Comparison of ENCODE assay signal across 9 mouse cellular contexts in genomic region chrX:11632011-11632410, GRCm38 (mm10).
DNase-seq lines count a peak whose midpoint lies in the region; ATAC-seq and TF ChIP-seq lines count a peak whose summit lies in the region.
"Had no signal": no experiment of that assay in that cellular context is flagged by ENCODE, and none has a peak within 500 bp of the region (broad histone marks: within the 10 kb centered on the region; RNA-seq: fewer than 3 reads in every experiment).

No protein-coding gene starts in this region.

- no peak overlapping the region for H3K4me3 ChIP-seq in kidney, embryonic 14.5 days (ENCODE audit: low read length)
- H3K4me3 ChIP-seq in hindbrain, postnatal 0 days (ENCODE audit: low read length): no peak overlapping the region
- H3K4me3 ChIP-seq in neural tube, embryonic 13.5 days: no peak overlapping the region

- H3K36me3 ChIP-seq in kidney, embryonic 14.5 days (ENCODE audit: control insufficient read depth, insufficient read depth, low read length): no peaks in the 10 kb centered on the region
- H3K36me3 ChIP-seq in hindbrain, postnatal 0 days (ENCODE audit: insufficient read depth, low read length): no peaks in the 10 kb centered on the region
- H3K36me3 ChIP-seq in neural tube, embryonic 13.5 days: no peaks in the 10 kb centered on the region
- H3K36me3 ChIP-seq: G1E had no signal

- no peak overlapping the region for H3K9ac ChIP-seq in kidney, embryonic 14.5 days (ENCODE audit: low read depth, low read length)
- H3K9ac ChIP-seq in hindbrain, postnatal 0 days (replicated peaks; ENCODE audit: low read length): no peak overlapping the region
- peak overlapping the region; percentile 41; the same call in 1 of the 2 replicates for H3K9ac ChIP-seq in neural tube, embryonic 13.5 days

- H3K4me1 ChIP-seq in kidney, embryonic 14.5 days (ENCODE audit: control insufficient read depth, insufficient read depth, low read length): no peaks in the 10 kb centered on the region
- H3K4me1 ChIP-seq in hindbrain, postnatal 0 days (ENCODE audit: insufficient read depth, low read length): no peaks in the 10 kb centered on the region
- peaks cover 16% of the 10 kb centered on the region for H3K4me1 ChIP-seq in neural tube, embryonic 13.5 days (replicated peaks)

- H3K27me3 ChIP-seq in kidney, embryonic 14.5 days (ENCODE audit: control insufficient read depth, insufficient read depth, low read length): no peaks in the 10 kb centered on the region
- H3K27me3 ChIP-seq in hindbrain, postnatal 0 days (ENCODE audit: insufficient read depth, low read length): no peaks in the 10 kb centered on the region
- H3K27me3 ChIP-seq in neural tube, embryonic 13.5 days: peaks cover 8% of the 10 kb centered on the region; the same call in 1 of the 2 replicates

- no peak for DNase-seq in kidney, postnatal 36 days
- DNase-seq in hindbrain, postnatal 0 days (ENCODE audit: low spot score): peak; percentile 32
- DNase-seq in right cerebral cortex, postnatal 10 days (ENCODE audit: low spot score in 2 of 2): no peak
- no peak for DNase-seq in spleen, postnatal 36 days (ENCODE audit: low spot score in 2 of 2)

- WGBS in kidney, embryonic 14.5 days: 26% methylated on average over 13 of the region's 14 CpGs
- 27% methylated on average over 14 of the region's 14 CpGs for WGBS in hindbrain, postnatal 0 days
- 23% methylated on average over 14 of the region's 14 CpGs for WGBS in neural tube, embryonic 13.5 days

- H3K4me2 ChIP-seq in kidney, embryonic 14.5 days (replicated peaks; ENCODE audit: low read depth, low read length): peak overlapping the region; percentile 31
- H3K4me2 ChIP-seq in hindbrain, postnatal 0 days (ENCODE audit: low read depth, low read length): peak overlapping the region; percentile 35
- H3K4me2 ChIP-seq in neural tube, embryonic 13.5 days: peak overlapping the region; percentile 41

- no peak for TF ChIP-seq CTCF in hindbrain, postnatal 0 days (IDR thresholded peaks at IDR 0.05; ENCODE audit: low read depth)

- ATAC-seq in kidney, embryonic 14.5 days (ENCODE audit: low FRiP score, low TSS enrichment): 0 out of 2 replicates have a peak, but pooled peaks have one; percentile 43
- ATAC-seq in common myeloid progenitor, adult 5-6 weeks (replicated peaks; ENCODE audit: low read depth, poor library complexity, severe bottlenecking): 0 out of 2 replicates have a peak, but pooled peaks have one; percentile 15
- no peak for ATAC-seq in hindbrain, postnatal 0 days
- peak; percentile 56; the same call in 1 of the 2 replicates for ATAC-seq in neural tube, embryonic 13.5 days (ENCODE audit: low read depth)
- ATAC-seq in erythroid progenitor cell, adult 5-6 weeks (replicated peaks; ENCODE audit: low FRiP score, poor library complexity, severe bottlenecking): no peak

- H3K27ac ChIP-seq in kidney, embryonic 14.5 days (ENCODE audit: low read depth, low read length): no peak overlapping the region
- H3K27ac ChIP-seq in hindbrain, postnatal 0 days: peak overlapping the region; percentile 15; the same call in 1 of the 2 replicates
- H3K27ac ChIP-seq in neural tube, embryonic 13.5 days (replicated peaks): peak overlapping the region; percentile 38; the same call in 1 of the 2 replicates

- H3K9me3 ChIP-seq in kidney, embryonic 14.5 days (ENCODE audit: control insufficient read depth, low read length): no peaks in the 10 kb centered on the region
- H3K9me3 ChIP-seq in hindbrain, postnatal 0 days (ENCODE audit: low read length): no peaks in the 10 kb centered on the region
- H3K9me3 ChIP-seq in neural tube, embryonic 13.5 days: no peaks in the 10 kb centered on the region
- H3K9me3 ChIP-seq: G1E had no signal

Comparison
In these comparisons a context has a peak if more than half of its experiments do, and no peak if none do; other contexts are left out.
1. ATAC-seq: peak in kidney, embryonic 14.5 days (single experiment), common myeloid progenitor, adult 5-6 weeks (single experiment) and neural tube, embryonic 13.5 days (single experiment); none in hindbrain, postnatal 0 days (single experiment) and erythroid progenitor cell, adult 5-6 weeks (single experiment).
2. Peak in every context shown above with its lines, with median percentiles within 50 percentile points of each other: H3K4me2 ChIP-seq.